Mouse (Mus musculus) ES-Bruce4 (cell line): ENCODE data around the gene Stra6l.

ENCODE experiments used
- CTCF ChIP-seq: IDR thresholded peaks from one replicate; pipeline ENCODE4 v1.8.1; 2011; ENCODE audit warnings: low read depth, low read length
- EP300 ChIP-seq: IDR thresholded peaks from 2 replicates; pipeline ENCODE4 v1.6.1; 2011; ENCODE audit warnings: low read depth, low read length; ENCODE audit not compliant: insufficient read depth

- no peak for TF ChIP-seq CTCF
- TF ChIP-seq EP300, result no peak
Measured at GRCm38 (mm10) chr4:45799956-45800537, 48.4 kb upstream of the Stra6l start.
